Mouse (Mus musculus) kidney, postnatal 25 days (tissue): ENCODE data around the gene Npc1l1.

Source experiments
- DNase-seq, 2 experiments: peaks; one replicate each; pipeline ENCODE4 v3.0.0; 2021; ENCODE audit warnings: mixed read lengths in 2 of 2

Npc1l1 gene

DNA sequence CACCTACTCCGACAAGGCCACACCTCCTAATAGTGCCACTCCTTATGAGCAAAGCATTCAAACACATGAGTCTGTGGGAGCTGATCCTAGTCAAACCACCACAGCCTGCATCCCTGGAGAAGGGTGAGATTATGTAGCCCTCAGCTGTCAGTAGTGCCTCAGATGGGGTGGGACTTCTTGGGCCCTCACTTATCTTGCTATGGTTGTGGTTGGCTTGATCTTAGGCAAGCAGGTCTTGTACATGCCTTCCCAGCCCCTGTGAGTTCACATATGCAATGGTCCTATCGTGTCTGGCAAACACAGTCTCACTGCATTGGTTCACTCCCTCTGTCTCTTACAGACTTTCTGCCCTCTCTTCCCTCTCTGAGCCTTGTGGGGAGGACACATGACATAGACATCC is 22.9 kb downstream of the Npc1l1 start:
- no peak for DNase-seq

DNA sequence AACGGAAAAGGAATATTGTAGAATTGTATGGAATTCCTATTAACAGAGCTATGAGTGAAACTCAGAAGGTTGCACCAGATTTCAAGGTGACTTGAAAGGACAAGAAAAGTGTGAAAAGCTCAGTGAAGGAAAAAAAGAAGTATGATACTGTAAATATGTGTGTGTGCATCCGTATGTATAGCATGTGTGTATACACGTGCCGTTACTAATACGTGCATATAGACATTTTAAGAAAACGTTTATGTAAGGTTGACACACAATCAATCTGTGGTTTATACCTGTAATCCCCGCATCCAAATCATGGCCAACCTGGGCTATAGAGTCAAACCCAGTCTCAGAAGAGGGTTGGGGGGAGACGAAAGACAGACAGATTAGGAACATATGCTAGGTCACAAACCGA is 29.4 kb downstream of the Npc1l1 start:
- no peak for DNase-seq

DNA sequence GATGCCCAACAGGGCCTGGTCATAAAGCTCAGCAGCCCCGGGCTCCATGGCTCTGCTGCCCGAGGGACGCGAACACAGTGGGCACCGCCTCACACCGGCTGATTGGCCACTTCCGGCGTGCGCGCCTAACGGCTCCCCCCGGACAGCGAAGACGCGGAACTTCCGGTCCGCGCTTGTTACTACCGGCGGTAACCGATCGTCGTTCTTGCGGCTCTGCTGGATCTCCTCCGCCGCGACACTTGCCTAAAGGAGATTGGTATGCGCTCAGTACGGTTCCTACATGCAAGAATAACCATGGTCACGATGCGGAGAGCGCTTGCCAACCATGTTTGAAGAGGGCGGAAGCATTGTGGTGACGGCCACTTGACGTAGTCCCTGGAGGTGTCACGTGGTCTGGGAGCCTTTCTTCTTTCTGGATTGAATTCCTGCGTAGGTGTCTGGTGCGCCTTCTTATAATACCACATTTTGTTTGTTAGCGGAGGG is 29.8 kb downstream of the Npc1l1 start, which contains the start of gene Nudcd3:
TSS of gene Nudcd3 (minus strand) at position 329 of the 483 bp plus-strand sequence.
- DNase-seq, result peak; percentile 92 to 94

DNA sequence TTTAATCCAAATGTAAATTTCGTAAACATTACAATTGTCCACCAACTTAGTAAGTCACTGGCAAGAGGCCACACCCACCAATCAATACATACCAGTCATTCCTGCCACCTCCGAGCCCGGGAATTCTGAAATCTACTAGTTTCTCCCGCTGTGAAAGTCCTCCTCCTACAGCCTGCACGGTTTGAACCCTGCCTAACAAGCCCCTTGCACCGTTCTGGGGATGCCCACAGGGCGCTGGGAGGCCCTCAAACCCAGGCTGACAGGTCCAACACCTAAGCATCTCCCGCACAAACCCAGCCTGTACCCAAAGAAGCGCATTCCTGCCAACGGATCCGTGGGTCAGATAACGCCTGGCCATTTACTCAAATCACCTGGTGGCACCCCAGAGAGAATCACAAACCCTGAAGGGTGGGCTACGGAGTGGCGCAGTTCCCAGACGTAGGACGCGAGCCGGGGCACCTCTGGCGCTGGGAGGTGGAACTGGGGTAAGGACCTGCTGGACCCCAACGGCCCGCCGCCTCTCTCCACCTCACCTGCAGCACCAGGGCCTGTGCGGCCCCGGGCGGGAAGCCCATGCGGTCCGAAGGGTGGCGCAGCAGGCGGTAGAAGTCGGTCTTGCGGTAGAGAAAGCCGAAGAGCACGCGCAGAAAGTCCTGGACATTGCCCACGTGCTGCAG is 30.4 kb downstream of the Npc1l1 start, which contains the start of gene A730071L15Rik:
TSS of gene A730071L15Rik (plus strand) at position 620 of the 677 bp plus-strand sequence.
- DNase-seq, result no peak

DNA sequence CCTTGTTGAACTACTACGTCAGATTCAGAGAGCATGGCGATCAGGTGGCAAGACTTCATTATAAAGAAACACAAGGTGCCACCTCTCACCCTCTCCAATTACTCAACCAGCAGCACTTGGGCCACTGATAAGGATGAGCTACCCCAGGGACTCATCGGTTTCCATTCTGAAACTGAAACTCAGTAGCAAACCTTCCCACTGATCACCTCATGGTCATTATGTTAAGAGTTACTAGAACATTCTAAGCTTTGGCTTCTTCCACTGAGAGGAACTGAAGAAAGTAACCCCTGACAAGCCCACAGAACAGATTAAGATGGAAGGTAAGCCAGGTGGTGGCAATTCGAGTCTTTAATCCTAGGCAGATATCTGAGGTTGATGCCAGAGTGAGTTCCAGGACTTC is 31.5 kb downstream of the Npc1l1 start:
- DNase-seq, result no peak

DNA sequence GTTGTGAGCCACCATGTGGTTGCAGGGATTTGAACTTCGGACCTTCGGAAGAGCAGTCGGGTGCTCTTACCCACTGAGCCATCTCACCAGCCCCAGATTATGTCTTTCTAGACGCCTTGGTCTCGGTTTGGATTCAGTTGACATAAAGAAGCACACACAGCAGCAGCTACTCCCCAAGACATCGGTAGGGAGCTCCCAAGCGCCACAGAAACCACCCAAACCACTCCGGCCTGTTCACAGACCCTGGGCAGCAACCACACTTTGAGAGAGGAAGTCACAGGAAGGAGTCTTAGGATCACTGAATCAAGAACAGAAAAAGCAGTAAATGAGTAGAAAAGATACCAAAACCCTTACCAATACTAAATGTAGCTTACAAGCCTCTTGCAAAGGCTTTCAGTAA is 33.2 kb downstream of the Npc1l1 start:
- no peak for DNase-seq

DNA sequence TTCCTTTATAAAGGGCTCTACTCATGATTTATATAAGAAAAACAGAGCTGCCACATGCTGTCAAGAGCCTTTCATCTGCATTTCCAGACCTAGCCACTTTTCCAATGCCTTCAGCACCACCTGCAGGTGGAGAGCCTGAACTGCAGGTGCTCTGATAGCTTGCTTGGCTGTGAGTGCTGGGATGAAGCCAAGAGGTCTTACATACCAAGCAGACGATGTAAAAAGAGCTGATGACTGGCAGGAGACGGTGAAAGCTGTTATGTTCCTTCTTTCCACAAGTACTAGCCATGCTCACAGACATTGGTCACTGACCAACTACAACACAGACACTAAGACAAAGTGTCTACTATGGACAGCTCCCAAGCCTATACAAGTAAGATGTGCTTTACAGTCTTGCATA is 42.1 kb downstream of the Npc1l1 start:
- DNase-seq, result peak; percentile 87 to 90

DNA sequence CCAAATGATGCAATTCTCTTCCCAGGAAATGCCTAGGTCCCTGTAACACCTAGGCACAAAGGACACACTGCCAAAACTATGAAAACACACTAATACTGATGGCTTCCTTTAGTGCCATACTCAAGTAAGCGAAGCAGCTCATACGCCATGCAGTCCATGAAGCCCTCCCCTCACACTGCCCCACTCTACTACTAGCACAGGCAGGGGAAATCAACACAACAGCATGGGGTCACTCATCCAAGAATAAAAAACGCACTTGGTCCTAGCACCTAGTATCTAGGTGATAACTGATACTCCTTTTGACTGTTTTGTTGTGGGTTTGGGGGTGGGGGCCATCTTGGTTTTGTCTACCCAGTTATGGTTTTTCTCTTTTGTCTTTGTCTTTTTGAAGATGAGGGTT is 42.5 kb downstream of the Npc1l1 start:
- DNase-seq, result no peak

DNA sequence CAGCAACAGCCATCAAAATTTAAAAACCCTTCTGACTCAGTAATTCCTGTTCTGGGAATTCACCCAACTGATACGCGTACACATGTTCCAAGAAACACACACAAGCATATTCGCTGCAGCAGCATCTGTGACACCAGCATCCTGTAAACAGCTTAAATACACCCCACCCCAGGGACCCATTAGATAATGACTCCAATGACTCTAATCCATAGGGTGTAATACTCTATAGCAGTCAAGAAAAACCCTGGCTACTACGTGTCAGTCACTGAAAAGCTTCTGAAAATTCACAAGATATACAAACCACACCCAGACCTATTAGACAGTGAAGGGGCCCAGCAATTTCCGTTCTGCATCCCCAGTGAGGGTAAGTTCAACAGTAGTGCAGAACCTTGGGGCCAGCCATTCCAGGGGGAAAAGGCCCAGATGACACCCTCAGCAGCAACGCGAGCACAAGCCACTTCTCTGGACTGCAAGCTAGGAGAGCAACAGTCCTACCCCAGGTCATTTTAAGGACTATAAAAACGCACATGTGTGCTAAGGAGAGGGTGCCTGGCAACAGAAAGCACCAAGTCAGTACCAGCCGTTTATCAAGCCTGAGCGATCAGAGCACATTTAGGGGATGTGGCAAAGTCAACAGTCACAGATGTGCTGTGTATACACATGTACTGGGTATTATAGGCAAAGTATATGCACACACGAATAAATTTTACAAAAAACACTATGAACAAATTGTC is 45.6 kb downstream of the Npc1l1 start:
- no peak for DNase-seq

DNA sequence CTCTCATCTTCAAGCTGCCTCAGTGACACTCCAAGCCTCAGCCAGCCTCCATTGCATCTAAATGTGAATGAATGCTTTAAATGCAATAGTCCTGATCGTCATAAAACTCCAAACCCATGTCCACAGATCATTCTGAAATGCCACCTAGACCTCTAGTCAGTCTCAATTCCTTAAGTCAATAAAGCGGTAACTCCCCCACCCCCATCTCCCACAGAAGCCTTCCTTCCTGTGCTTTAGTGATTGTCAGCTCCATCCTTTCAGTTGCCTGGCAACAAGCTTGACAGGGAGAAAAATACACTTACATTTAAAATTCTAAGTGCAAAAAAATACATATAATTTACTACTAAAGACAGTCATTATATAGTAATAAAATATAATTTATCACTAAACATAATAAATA is 46.7 kb downstream of the Npc1l1 start:
- no peak for DNase-seq

DNA sequence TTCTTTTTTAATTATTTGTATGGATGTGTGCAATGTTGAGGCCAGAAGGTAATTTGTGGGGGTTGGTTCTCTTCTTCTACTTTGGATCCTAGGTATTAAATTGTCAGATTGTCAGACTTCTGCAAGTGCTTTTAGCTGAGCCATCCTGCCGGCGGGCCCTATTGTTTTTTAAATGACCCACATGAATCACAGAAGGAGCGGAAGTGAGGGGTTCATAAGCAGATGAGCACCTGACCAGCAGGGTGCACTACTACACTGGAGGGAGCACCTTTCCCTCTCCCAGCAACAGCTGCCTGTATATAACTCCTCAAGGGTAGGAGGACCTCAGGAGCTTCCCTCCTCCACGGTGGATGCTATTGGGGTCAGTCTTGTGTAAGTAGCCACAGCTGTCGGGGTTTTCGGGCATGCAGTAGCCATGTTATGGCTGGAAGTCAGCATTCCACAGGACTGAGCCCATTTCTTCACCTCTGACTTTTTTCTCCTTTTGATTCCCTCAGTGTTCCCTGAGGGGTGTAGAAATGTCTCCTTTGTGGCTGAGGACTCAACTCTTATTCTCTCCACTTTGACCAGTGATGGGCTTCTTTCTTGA is 49.0 kb downstream of the Npc1l1 start:
- DNase-seq, result no peak

DNA sequence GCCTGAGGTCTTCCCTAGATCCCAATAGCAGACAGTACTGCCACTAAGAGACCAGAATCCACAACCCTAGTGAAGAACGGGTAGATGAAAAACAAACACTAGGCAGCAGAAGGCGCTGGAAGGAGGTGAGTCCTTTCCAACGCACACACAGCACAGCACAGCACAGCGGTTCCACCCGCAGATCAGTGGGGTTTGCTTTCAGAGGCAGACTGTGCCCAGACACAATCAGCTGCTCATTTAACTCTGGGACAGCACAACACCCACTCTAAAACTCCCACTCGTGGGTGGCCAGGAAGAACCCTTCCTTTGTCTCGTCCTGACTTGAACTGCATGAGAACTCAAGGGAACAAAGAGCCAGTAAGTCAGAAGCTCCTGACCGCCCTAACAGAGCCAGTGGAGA is 50.7 kb downstream of the Npc1l1 start:
- no peak for DNase-seq

DNA sequence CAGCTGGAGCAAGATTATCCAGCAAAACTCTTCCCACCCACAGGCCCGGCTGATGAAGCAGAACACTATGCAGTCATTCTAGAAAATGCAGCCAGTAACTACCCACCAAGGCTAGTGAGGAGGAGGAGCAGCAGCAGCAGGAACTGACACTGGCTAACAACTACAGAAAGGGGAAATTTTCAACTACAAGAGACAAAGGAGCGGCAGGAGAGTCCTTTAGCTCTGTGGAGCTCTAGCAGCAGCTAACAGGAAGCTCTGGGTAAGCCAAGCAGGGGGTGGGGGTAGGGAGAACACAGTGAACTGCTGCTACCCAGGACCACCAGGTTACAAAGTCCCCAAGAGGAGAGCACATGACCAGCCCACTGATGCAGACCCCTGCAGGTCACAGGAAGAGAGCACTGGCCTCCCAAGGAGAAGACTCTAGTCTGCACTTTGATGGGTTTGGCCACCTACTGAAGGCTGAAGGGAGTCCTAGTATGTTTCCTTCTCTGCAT is 51.2 kb downstream of the Npc1l1 start:
- DNase-seq, result no peak

DNA sequence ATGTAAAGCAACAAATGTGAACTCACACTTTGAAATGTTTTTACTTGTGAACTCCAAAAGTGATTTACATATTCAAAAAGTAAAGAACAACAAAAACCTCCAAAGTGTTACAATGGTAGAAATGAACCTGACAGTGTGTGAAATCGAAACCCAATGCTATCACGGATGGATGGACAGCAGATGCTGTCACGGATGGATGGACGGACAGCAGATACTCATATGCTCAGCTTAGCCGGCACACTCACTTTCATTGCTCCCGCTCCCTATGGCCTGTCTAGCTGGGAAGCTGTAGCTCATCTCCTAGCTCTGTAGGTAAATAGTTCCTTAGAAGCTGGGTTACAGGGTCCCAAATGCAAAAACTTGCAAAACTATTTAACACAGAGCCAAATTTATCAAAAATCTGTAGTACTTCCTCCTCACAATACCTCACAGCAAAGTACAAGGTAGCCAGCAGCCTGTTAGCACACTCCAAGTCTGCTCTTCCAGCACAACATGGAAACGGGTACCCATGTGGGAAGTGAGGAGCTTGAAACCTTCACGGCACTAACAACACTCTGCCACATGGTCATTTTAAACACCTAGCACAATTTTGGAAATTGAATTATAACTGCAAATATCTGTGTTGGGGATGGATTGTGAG is 52.0 kb downstream of the Npc1l1 start:
- no peak for DNase-seq

DNA sequence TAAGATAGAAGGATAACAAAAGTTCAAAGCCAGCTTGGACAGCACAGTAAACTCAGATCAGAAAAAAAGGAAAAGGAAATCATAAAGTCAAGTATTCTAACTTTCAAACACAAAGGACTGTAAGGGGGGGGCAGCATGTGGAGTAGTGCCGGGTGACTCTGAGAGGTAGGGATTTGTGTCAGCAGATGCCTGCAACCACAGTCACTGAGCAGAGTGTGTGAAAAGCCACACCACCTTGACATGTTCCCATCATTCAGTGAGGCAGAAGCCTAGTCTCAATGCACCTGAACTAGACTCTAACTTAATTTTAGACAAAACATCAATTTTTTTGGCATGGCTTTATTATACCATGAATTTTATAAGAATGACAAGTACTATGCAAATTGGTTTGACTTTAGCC is 54.4 kb downstream of the Npc1l1 start:
- no peak for DNase-seq

DNA sequence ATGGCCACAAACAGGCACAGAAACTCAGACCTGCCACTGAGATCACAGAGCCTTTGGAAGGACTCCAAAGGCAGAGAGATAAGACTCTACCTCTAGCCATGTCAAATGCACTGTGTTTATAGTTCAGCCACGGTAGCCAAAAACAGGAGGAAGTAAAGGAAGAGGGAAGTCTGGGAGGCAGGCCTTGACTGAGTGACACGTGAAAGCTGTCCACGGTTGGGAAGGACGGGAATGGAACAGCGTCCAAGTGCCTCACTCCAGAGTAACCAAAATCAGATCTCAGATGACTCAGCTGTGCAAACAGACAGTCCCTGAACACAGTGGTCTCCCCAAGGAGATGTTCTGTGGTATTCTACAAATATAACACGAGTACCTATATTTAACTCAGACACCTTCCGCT is 55.2 kb downstream of the Npc1l1 start:
- DNase-seq, result no peak

DNA sequence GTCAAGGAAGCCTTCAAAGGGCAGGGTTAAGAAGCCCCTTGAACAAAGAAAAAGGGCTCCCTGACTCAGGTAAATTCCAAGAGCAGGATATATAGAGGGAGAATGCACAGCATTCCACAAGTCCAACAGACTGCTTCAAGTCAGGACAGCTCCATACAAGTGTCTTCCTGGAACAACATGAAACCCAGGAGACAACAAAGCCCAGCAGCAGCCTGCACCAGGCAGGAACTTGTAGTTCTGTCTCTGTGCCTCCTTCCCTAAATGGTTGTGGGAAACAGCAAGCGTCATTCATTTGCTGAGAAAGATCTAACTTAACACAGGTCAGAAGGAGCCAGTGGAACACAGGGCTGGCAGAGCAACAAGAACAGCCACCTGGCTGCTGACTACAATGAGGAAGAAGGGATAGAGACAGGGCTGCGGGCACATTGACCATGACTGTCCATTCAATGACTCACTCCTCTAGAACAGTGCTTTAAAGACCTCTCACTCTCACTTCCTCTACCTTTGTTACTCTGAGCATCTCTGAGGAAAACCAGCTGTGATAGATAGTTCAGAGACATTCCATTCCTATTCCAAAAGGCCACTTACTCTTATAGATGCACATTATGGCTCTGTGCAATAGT is 60.8 kb downstream of the Npc1l1 start:
- DNase-seq, result no peak

DNA sequence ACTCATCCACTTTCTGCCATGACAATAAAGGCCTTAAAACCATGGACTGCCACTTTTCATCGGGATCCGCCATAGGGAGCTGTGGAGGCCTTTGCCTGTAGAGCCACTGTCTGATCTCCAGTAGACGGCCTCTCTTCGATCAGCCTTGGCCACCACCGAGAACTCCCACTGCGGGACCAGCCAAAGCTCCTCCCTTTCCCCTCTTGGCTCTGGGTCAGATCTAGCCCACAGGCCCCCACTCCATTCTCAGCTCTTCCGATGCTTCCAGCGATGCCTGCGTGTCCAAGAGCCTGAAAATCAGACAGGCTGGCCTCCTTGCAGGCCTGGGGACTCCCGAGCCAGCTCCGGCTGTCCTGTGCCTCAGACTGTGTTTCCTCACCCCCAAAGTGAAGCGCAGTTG is 63.6 kb downstream of the Npc1l1 start:
- DNase-seq, result no peak

DNA sequence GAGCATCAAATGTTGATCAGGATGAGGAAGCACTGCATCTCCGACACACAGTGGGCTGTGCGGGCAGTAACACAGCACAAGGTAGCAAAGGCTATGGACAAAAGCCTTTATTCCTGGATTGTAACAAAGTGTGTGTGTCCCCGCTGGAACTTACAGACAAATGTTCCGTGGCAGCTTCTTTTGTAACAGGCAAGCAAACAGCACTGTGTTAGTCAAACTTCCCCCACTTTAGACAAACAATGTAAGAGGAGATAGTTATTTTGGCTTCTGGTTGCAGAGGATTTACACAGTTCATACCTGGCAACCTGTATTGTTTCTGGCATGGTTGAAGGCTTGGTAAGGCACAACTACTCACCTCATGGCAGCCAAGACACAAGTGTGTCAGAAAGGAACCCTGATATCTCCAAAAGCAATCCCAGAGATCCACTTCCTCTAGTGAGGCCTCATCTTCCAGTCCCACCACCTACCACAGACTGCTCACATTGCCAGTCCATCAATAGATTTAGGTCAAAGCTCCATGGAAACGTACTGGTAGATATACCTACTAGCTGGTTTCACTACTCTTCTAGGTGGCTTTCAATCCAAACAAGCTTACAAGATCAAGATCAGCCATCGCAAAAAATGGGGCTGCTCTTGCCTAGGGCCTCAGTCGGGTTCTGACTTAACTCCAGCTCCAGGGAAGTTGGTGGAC is 64.4 kb downstream of the Npc1l1 start:
- no peak for DNase-seq

DNA sequence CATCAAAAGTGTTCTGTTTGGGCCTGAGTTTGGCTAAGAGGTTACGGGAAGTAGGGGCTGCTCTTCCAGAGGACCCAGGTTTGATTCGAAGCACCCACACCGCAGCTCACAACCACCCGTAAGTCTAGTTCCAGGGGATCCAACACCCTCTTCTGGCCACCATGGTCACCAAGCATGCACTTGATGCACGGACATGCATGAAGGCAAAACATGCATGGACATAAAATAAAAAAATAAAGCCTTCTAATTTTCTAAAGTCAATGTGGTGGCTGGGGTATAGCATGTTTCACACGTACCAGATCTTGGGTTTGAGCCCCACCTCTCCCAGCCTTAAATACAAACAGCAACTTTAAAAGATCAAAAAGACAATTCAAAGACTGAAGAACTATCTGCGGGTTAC is 65.2 kb downstream of the Npc1l1 start:
- no peak for DNase-seq

DNA sequence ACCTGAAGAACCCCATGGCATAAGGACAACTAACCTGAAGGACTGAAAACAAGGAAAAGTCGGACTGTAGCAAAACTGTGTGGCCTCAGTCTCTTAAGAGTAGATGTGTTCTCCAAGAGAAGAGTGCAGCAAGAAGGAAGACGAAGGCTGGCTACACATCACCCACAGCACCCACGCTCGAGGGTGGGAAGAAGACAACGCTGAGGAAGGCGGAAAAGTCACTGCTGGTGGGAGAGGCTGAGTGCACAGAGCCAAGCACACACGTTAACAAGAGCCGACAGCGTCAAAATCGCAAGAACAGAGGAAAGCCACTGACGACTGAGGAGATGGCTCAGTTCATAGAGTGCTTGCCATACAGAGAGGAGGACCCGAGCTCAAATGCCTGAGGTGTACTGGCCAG is 66.2 kb downstream of the Npc1l1 start:
- DNase-seq, result no peak

DNA sequence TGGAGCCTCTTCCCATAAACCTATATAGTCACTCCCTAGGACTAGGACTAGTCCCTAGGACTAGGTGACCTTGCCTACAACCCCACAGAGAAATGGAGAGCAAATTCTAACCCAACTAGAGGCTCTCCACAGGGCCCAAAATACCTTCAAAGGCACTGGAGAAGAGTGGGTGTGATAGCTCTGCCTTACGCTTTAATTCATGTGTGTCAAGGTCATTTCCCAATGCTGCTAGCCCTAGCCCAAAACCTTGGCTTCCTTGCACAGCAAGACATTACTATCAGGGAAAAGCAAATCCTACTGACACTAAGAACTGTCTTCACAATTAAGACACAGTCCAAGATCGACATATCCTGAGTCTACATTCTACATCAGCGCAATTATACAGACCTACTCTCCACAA is 66.9 kb downstream of the Npc1l1 start:
- no peak for DNase-seq
